Mouse (Mus musculus) forebrain, postnatal 0 days (tissue): Measurements from ENCODE around the gene Btn2a2. TPM values are rescaled to one million over a fixed set of nuclear protein-coding genes. Genes with fewer than 3 reads are reported as not detected.

Source experiments
- ATAC-seq: fragments of 200-750 bp; cut with Nextera tagmentation; 2 replicates; pipeline ENCODE4 v1.8.0; 2017; ENCODE audit warnings: mild to moderate bottlenecking, moderate library complexity
- DNase-seq: peaks from one replicate; pipeline ENCODE4 v3.0.0-alpha.2; 2015
- H3K27ac ChIP-seq: fragments of 300-500 bp; sonication (generic); 2 replicates; pipeline ENCODE4 v1.5.1; 2014; ENCODE audit warnings: low read depth, mild to moderate bottlenecking, antibody characterized with exemption, low read length, moderate library complexity, mixed read lengths
- H3K27me3 ChIP-seq: fragments of 300-500 bp; sonication (generic); 2 replicates; pipeline ENCODE4 v1.6.1; 2014; ENCODE audit warnings: mild to moderate bottlenecking, low read length, mixed read lengths; ENCODE audit not compliant: insufficient read depth
- H3K36me3 ChIP-seq: fragments of 300-500 bp; sonication (generic); 2 replicates; pipeline ENCODE4 v1.6.1; 2014; ENCODE audit warnings: mild to moderate bottlenecking, moderate library complexity; ENCODE audit not compliant: insufficient read depth
- H3K4me1 ChIP-seq: fragments of 300-500 bp; sonication (generic); 2 replicates; pipeline ENCODE4 v1.6.1; 2014; ENCODE audit warnings: antibody characterized with exemption; ENCODE audit not compliant: insufficient read depth
- H3K4me2 ChIP-seq: fragments of 300-500 bp; sonication (generic); 2 replicates; pipeline ENCODE4 v1.6.1; 2014; ENCODE audit warnings: low read depth, mild to moderate bottlenecking, moderate library complexity
- H3K4me3 ChIP-seq: fragments of 300-500 bp; sonication (generic); 2 replicates; pipeline ENCODE4 v1.5.1; 2014; ENCODE audit warnings: low read depth, low read length, mixed read lengths
- H3K9ac ChIP-seq: fragments of 300-500 bp; sonication (generic); 2 replicates; pipeline ENCODE4 v1.6.1; 2014; ENCODE audit warnings: mild to moderate bottlenecking
- H3K9me3 ChIP-seq: fragments of 300-500 bp; sonication (generic); 2 replicates; pipeline ENCODE4 v1.6.1; 2016; ENCODE audit warnings: low read length
- CTCF ChIP-seq: sonication (generic); IDR thresholded peaks from 2 replicates; pipeline ENCODE4 v1.5.1; 2016; ENCODE audit warnings: antibody characterized with exemption, control low read depth, low read depth
- WGBS: fragments of 180-500 bp; shearing (Covaris S2); extraction: QIAGEN DNeasy Blood & Tissue Kit; methylation state at CpG from one replicate; pipeline ENCODE4 v1.1.7; 2014; 5-methylcytosine and 5-hydroxymethylcytosine counted together
- polyA plus RNA-seq: library from polyadenylated mRNA; unstranded; fragments of >200 nt; fragmentation: Nextera tagmentation; extraction: Ambion mirVana; gene quantifications from 2 replicates; pipeline ENCODE4 v1.2.1, GENCODE M21; 2015
- total RNA-seq: library from RNA; depleted of rRNA; stranded (reverse); fragments of >200 nt; gene quantifications from 2 replicates; pipeline ENCODE4 v1.2.3, GENCODE M21; 2014

Btn2a2 gene
- total and polyA plus RNA-seq, 2 experiments from 2014 or later, result not detected

DNA sequence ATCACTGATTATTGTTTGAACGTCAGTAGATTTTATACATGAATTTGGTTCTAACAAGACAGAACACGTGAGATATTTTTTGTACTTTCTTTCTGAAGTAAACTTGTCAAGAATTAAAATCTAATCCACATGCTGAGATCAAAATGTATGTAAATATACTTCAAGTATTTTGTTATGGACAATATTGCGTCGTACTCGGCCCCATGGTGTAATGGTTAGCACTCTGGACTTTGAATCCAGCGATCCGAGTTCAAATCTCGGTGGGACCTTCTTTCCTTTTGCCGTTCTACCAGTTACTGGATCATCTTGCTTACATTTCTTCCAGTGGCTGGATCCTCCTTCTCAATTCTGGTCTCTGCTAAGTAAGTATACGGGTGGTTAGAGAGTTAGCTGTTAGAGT is 30.8 kb upstream of the Btn2a2 start:
- Histone ChIP-seq H3K27ac (no peak overlapping the region), H3K9me3 (no peaks in the 10 kb centered on the region), H3K4me2 (peak overlapping the region; percentile 59), H3K9ac (no peak overlapping the region), H3K4me3 (peak overlapping the region; percentile 52), H3K36me3 (no peaks in the 10 kb centered on the region), H3K27me3 (no peaks in the 10 kb centered on the region), H3K4me1 (no peaks in the 10 kb centered on the region)
- TF ChIP-seq CTCF, result no peak
- WGBS, result 0% methylated on average over 10 of the region's 10 CpGs
- peak; percentile 88 for DNase-seq
- ATAC-seq, result peak; percentile 15; the same call in 1 of the 2 replicates

DNA sequence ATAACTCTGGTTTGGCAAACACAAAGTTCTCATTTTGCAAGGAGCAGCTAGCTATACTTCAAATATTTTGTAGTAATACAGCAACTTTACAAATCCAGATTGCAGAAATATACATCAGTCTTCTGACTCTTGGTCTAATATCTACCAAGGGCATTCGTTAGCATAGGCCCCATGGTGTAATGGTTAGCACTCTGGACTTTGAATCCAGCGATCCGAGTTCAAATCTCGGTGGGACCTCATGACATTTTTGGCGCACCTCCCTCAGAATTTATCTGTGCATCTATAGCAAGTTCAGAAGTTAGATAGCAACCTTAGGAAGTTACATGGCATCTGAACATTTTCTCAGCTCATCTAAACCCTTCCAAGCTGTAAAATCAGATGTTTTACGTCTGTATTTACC is 30.2 kb upstream of the Btn2a2 start:
- 0 out of 2 replicates have a peak, but pooled peaks have one; percentile 12 for ATAC-seq
- DNase-seq, result peak; percentile 89
- H3K9me3 ChIP-seq, result no peaks in the 10 kb centered on the region
- H3K4me3 ChIP-seq, result peak overlapping the region; percentile 52
- no peak overlapping the region for H3K27ac ChIP-seq
- H3K4me1 ChIP-seq, result no peaks in the 10 kb centered on the region
- WGBS, result 0% methylated on average over 6 of the region's 6 CpGs
- no peak for TF ChIP-seq CTCF
- H3K27me3 ChIP-seq, result no peaks in the 10 kb centered on the region
- H3K36me3 ChIP-seq, result no peaks in the 10 kb centered on the region
- peak overlapping the region; percentile 59 for H3K4me2 ChIP-seq
- no peak overlapping the region for H3K9ac ChIP-seq

DNA sequence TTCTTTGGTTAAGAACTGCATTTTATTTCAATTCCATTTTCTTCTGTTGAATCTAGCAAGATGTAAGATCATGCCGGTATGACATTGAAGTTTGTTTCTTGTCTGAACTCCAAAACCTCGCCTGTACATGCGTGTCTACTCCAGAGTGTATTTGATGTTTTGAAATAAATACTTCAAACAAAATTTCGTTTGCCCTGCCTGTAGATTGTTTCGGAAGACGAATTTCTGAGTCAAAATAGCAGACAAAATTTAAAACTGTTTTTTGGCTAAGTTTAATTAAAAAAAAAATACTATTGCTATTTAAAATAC is 29.6 kb upstream of the Btn2a2 start:
- Histone ChIP-seq H3K4me1 (no peaks in the 10 kb centered on the region), H3K27ac (no peak overlapping the region), H3K9ac (no peak overlapping the region), H3K36me3 (no peaks in the 10 kb centered on the region), H3K27me3 (no peaks in the 10 kb centered on the region), H3K4me3 (peak overlapping the region; percentile 52), H3K9me3 (no peaks in the 10 kb centered on the region), H3K4me2 (peak overlapping the region; percentile 59)
- TF ChIP-seq CTCF, result no peak
- no peak for DNase-seq
- WGBS, result 0% methylated on average over 6 of the region's 6 CpGs
- ATAC-seq, result no peak

GRCm38 (mm10) chr13:23517603-23518294 is 29.1 kb upstream of the Btn2a2 start:
- ATAC-seq (peak; percentile 92), DNase-seq (peak; percentile 94)
- TF ChIP-seq CTCF, result no peak
- Histone ChIP-seq H3K4me1 (no peaks in the 10 kb centered on the region), H3K4me2 (peak overlapping the region; percentile 59), H3K27ac (no peak overlapping the region), H3K4me3 (peak overlapping the region; percentile 52), H3K36me3 (no peaks in the 10 kb centered on the region), H3K27me3 (no peaks in the 10 kb centered on the region), H3K9me3 (no peaks in the 10 kb centered on the region), H3K9ac (0 out of 2 replicates have a peak overlapping the region, but pooled peaks have one; percentile 26)
- under 1% methylated on average over 27 of the region's 27 CpGs for WGBS

- Histone ChIP-seq H3K36me3 (no peaks in the 10 kb centered on the region), H3K9ac (no peak overlapping the region), H3K4me1 (no peaks in the 10 kb centered on the region), H3K4me2 (peak overlapping the region; percentile 59), H3K4me3 (peak overlapping the region; percentile 52), H3K9me3 (no peaks in the 10 kb centered on the region), H3K27ac (no peak overlapping the region), H3K27me3 (no peaks in the 10 kb centered on the region)
- under 1% methylated on average over 19 of the region's 19 CpGs for WGBS
- TF ChIP-seq CTCF, result no peak
- DNase-seq (peak; percentile 91), ATAC-seq (peak; percentile 73)
Observed at GRCm38 (mm10) chr13:23516822-23517602, 28.4 kb upstream of the Btn2a2 start.

GRCm38 (mm10) chr13:23515826-23516620 is 27.4 kb upstream of the Btn2a2 start:
- H3K9me3 ChIP-seq, result no peaks in the 10 kb centered on the region
- TF ChIP-seq CTCF, result no peak
- no peaks in the 10 kb centered on the region for H3K27me3 ChIP-seq
- H3K36me3 ChIP-seq, result no peaks in the 10 kb centered on the region
- no peaks in the 10 kb centered on the region for H3K4me1 ChIP-seq
- DNase-seq, result no peak
- peak overlapping the region; percentile 52 for H3K4me3 ChIP-seq
- 56% methylated on average over 15 of the region's 15 CpGs for WGBS
- H3K27ac ChIP-seq, result no peak overlapping the region
- no peak overlapping the region for H3K9ac ChIP-seq
- no peak for ATAC-seq
- peak overlapping the region; percentile 59 for H3K4me2 ChIP-seq
